Mouse (Mus musculus): Measurements from ENCODE around the gene Adam1b. TPM values are rescaled to one million over a fixed set of nuclear protein-coding genes. Genes with fewer than 3 reads are reported as not detected.

Gene Adam1b
- polyA plus RNA-seq, 1 experiment from 2014 or later, result 0.11 TPM

- Histone ChIP-seq H3K4me3 (no peak overlapping the region), H3K4me1 (replicated peaks) (peaks cover 35% of the 10 kb centered on the region), H3K9ac (no peak overlapping the region), H3K9me3 (replicated peaks) (no peaks in the 10 kb centered on the region), H3K27ac (peak overlapping the region; percentile 97), H3K36me3 (peaks cover 2% of the 10 kb centered on the region; the same call in 1 of the 2 replicates), H3K4me2 (0 out of 2 replicates have a peak overlapping the region, but pooled peaks have one; percentile 81), H3K27me3 (no peaks in the 10 kb centered on the region)
- 74% methylated on average over 3 of the region's 3 CpGs for WGBS
- no peak for ATAC-seq (replicated peaks; ENCODE audit: insufficient number of reproducible peaks, insufficient read depth, low FRiP score, low read depth)
Observed at GRCm38 (mm10) chr5:121454503-121454782, 48.8 kb downstream of the Adam1b start.

GRCm38 (mm10) chr5:121453743-121454502 lies 49.3 kb downstream of the Adam1b start:
- Histone ChIP-seq H3K4me3 (no peak overlapping the region), H3K27me3 (no peaks in the 10 kb centered on the region), H3K4me2 (peak overlapping the region; percentile 81), H3K36me3 (peaks cover 7% of the 10 kb centered on the region), H3K9ac (no peak overlapping the region), H3K9me3 (replicated peaks) (no peaks in the 10 kb centered on the region), H3K4me1 (replicated peaks) (peaks cover 35% of the 10 kb centered on the region), H3K27ac (peak overlapping the region; percentile 97)
- no peak; the same call in 1 of the 2 replicates for ATAC-seq (replicated peaks; ENCODE audit: insufficient number of reproducible peaks, insufficient read depth, low FRiP score, low read depth)
- 67% methylated on average over 13 of the region's 13 CpGs for WGBS

- peak overlapping the region; percentile 81 for H3K4me2 ChIP-seq
- WGBS, result 5% methylated on average over 9 of the region's 9 CpGs
- H3K9ac ChIP-seq, result peak overlapping the region; percentile 90
- ATAC-seq (replicated peaks; ENCODE audit: insufficient number of reproducible peaks, insufficient read depth, low FRiP score, low read depth), result peak; percentile 1; the same call in 1 of the 2 replicates
- no peaks in the 10 kb centered on the region for H3K9me3 ChIP-seq (replicated peaks)
- H3K36me3 ChIP-seq, result peaks cover 14% of the 10 kb centered on the region
- peak overlapping the region; percentile 87 for H3K4me3 ChIP-seq
- H3K4me1 ChIP-seq (replicated peaks), result peaks cover 35% of the 10 kb centered on the region
- peak overlapping the region; percentile 97 for H3K27ac ChIP-seq
- no peaks in the 10 kb centered on the region for H3K27me3 ChIP-seq
Observed at GRCm38 (mm10) chr5:121452906-121453305, 50.3 kb downstream of the Adam1b start.

GRCm38 (mm10) chr5:121452026-121452869 lies 51.0 kb downstream of the Adam1b start, which contains the start of gene Erp29:
Gene Erp29, minus strand, starts transcription at chr5:121452506.
- peaks cover 35% of the 10 kb centered on the region for H3K4me1 ChIP-seq (replicated peaks)
- H3K9ac ChIP-seq, result peak within 1 kb of the TSS; percentile 93
- WGBS, result under 1% methylated on average over 97 of the region's 97 CpGs
- peaks cover 21% of the 10 kb centered on the region for H3K36me3 ChIP-seq
- H3K4me2 ChIP-seq, result peak within 1 kb of the TSS; percentile 81
- H3K27ac ChIP-seq, result peak within 1 kb of the TSS; percentile 97
- no peaks in the 10 kb centered on the region for H3K9me3 ChIP-seq (replicated peaks)
- no peaks in the 10 kb centered on the region for H3K27me3 ChIP-seq
- peak within 1 kb of the TSS; percentile 87 for H3K4me3 ChIP-seq
- peak; percentile 90 for ATAC-seq (replicated peaks; ENCODE audit: insufficient number of reproducible peaks, insufficient read depth, low FRiP score, low read depth)

- ATAC-seq (replicated peaks; ENCODE audit: insufficient number of reproducible peaks, insufficient read depth, low FRiP score, low read depth), result no peak
- peaks cover 27% of the 10 kb centered on the region for H3K36me3 ChIP-seq
- H3K9me3 ChIP-seq (replicated peaks), result no peaks in the 10 kb centered on the region
- H3K27ac ChIP-seq, result peak within 1 kb of the TSS; percentile 97
- H3K4me1 ChIP-seq (replicated peaks), result peaks cover 35% of the 10 kb centered on the region
- H3K27me3 ChIP-seq, result no peaks in the 10 kb centered on the region
- H3K9ac ChIP-seq, result peak within 1 kb of the TSS; percentile 93
- peak within 1 kb of the TSS; percentile 81 for H3K4me2 ChIP-seq
- peak within 1 kb of the TSS; percentile 87 for H3K4me3 ChIP-seq
- under 1% methylated on average over 17 of the region's 17 CpGs for WGBS
Observed at GRCm38 (mm10) chr5:121451644-121452025, 51.6 kb downstream of the Adam1b start, which contains the start of gene Tmem116. Gene Tmem116, plus strand, starts transcription at chr5:121451893.

- Histone ChIP-seq H3K9me3 (replicated peaks) (no peaks in the 10 kb centered on the region), H3K9ac (peak overlapping the region; percentile 93), H3K4me1 (replicated peaks) (peaks cover 35% of the 10 kb centered on the region), H3K4me2 (peak overlapping the region; percentile 75), H3K36me3 (peaks cover 31% of the 10 kb centered on the region), H3K27ac (peak overlapping the region; percentile 95), H3K27me3 (no peaks in the 10 kb centered on the region), H3K4me3 (peak overlapping the region; percentile 87)
- 21% methylated on average over 8 of the region's 8 CpGs for WGBS
- ATAC-seq (replicated peaks; ENCODE audit: insufficient number of reproducible peaks, insufficient read depth, low FRiP score, low read depth), result no peak
Observed at GRCm38 (mm10) chr5:121451203-121451602, 52.0 kb downstream of the Adam1b start.

GRCm38 (mm10) chr5:121450476-121450875 lies 52.8 kb downstream of the Adam1b start:
- 78% methylated on average over 9 of the region's 9 CpGs for WGBS

More at GRCm38 (mm10) chr5:121450476-121450875, 52.8 kb downstream of the Adam1b start:
- Histone ChIP-seq H3K4me2 (0 out of 2 replicates have a peak overlapping the region, but pooled peaks have one; percentile 75), H3K36me3 (peaks cover 38% of the 10 kb centered on the region), H3K27me3 (no peaks in the 10 kb centered on the region), H3K4me3 (no peak overlapping the region), H3K9me3 (replicated peaks) (no peaks in the 10 kb centered on the region), H3K9ac (no peak overlapping the region), H3K4me1 (replicated peaks) (peaks cover 32% of the 10 kb centered on the region), H3K27ac (no peak overlapping the region)
- no peak for ATAC-seq (replicated peaks; ENCODE audit: insufficient number of reproducible peaks, insufficient read depth, low FRiP score, low read depth)

Other genes starting within 250 kb of the Adam1b start
- 64.5 and 89.4 TPM in 2 replicates for gene Trafd1, start 117.8 kb downstream of the Adam1b start, polyA plus RNA-seq (2015; fragmentation: Nextera tagmentation; extraction: Ambion mirVana)
- 28.3 and 33.3 TPM in 2 replicates for gene Naa25, start 105.5 kb downstream of the Adam1b start, polyA plus RNA-seq (2015; fragmentation: Nextera tagmentation; extraction: Ambion mirVana)
- gene Tmem116, start 51.5 kb downstream of the Adam1b start, polyA plus RNA-seq (2015; fragmentation: Nextera tagmentation; extraction: Ambion mirVana), result 2.7 and 4.3 TPM in 2 replicates
- gene Erp29, start 50.9 kb downstream of the Adam1b start, polyA plus RNA-seq (2015; fragmentation: Nextera tagmentation; extraction: Ambion mirVana), result 110 and 140 TPM in 2 replicates
- 0.86 and 0.91 TPM in 2 replicates for gene Adam1a, start 42.0 kb upstream of the Adam1b start, polyA plus RNA-seq (2015; fragmentation: Nextera tagmentation; extraction: Ambion mirVana)
- gene Gm42878, start 42.0 kb upstream of the Adam1b start, polyA plus RNA-seq (2015; fragmentation: Nextera tagmentation; extraction: Ambion mirVana), result 0.18 TPM in 1 of 2 replicates, not detected in the other
- gene Mapkapk5, start 42.5 kb upstream of the Adam1b start, polyA plus RNA-seq (2015; fragmentation: Nextera tagmentation; extraction: Ambion mirVana), result 30.5 and 33.1 TPM in 2 replicates
- gene Aldh2, start 90.4 kb upstream of the Adam1b start, polyA plus RNA-seq (2015; fragmentation: Nextera tagmentation; extraction: Ambion mirVana), result 95.0 and 119 TPM in 2 replicates
- gene Acad12, start 115.5 kb upstream of the Adam1b start, polyA plus RNA-seq (2015; fragmentation: Nextera tagmentation; extraction: Ambion mirVana), result 6.0 and 6.1 TPM in 2 replicates
- 1.6 and 2.5 TPM in 2 replicates for gene Acad10, start 157.1 kb upstream of the Adam1b start, polyA plus RNA-seq (2015; fragmentation: Nextera tagmentation; extraction: Ambion mirVana)
- 22.7 and 28.5 TPM in 2 replicates for gene Brap, start 157.1 kb upstream of the Adam1b start, polyA plus RNA-seq (2015; fragmentation: Nextera tagmentation; extraction: Ambion mirVana)
- 59.4 and 63.7 TPM in 2 replicates for gene Atxn2, start 207.9 kb upstream of the Adam1b start, polyA plus RNA-seq (2015; fragmentation: Nextera tagmentation; extraction: Ambion mirVana)